Comparison of ENCODE assay signal across 18 mouse cellular contexts in genomic region chr14:73123381-73123780, GRCm38 (mm10). TPM values are rescaled to one million over a fixed set of nuclear protein-coding genes. Genes with fewer than 3 reads are reported as not detected.
DNase-seq lines count a peak whose midpoint lies in the region; ATAC-seq and TF ChIP-seq lines count a peak whose summit lies in the region.
"Had no signal": no experiment of that assay in that cellular context is flagged by ENCODE, and none has a peak within 500 bp of the region (broad histone marks: within the 10 kb centered on the region; RNA-seq: fewer than 3 reads in every experiment).

No protein-coding gene starts in this region.

- no peaks in the 10 kb centered on the region for H3K36me3 ChIP-seq in kidney, adult 2 months (ENCODE audit: control insufficient read depth, insufficient read depth, low read length)
- no peaks in the 10 kb centered on the region for H3K36me3 ChIP-seq in liver, embryonic 12.5 days
- H3K36me3 ChIP-seq: midbrain, embryonic 12.5 days had no signal

- no peaks in the 10 kb centered on the region for H3K4me1 ChIP-seq in kidney, adult 2 months (ENCODE audit: control insufficient read depth, insufficient read depth, low read length)
- peaks cover 43% of the 10 kb centered on the region for H3K4me1 ChIP-seq in liver, embryonic 12.5 days

- ATAC-seq in liver, embryonic 12.5 days, result no peak
- ATAC-seq: forebrain, embryonic 16.5 days; hindbrain, postnatal 0 days; Patski had no signal

- peak overlapping the region; percentile 34 for H3K4me2 ChIP-seq in liver, embryonic 12.5 days
- H3K4me2 ChIP-seq: lung, embryonic 14.5 days; midbrain, embryonic 12.5 days had no signal

- H3K9me3 ChIP-seq in liver, embryonic 12.5 days (replicated peaks), result no peaks in the 10 kb centered on the region
- H3K9me3 ChIP-seq: midbrain, embryonic 12.5 days had no signal

- H3K4me3 ChIP-seq in kidney, adult 2 months (ENCODE audit: insufficient read depth, low read depth, low read length), result no peak overlapping the region
- no peak overlapping the region for H3K4me3 ChIP-seq in liver, embryonic 12.5 days
- H3K4me3 ChIP-seq: erythroblast, embryonic 14.5 days; midbrain, embryonic 12.5 days had no signal

- no peak overlapping the region for H3K9ac ChIP-seq in liver, embryonic 12.5 days
- H3K9ac ChIP-seq: lung, embryonic 14.5 days; midbrain, embryonic 12.5 days had no signal

- TF ChIP-seq CTCF in kidney, adult 2 months (conservative IDR thresholded peaks at IDR 0.05; ENCODE audit: insufficient read depth, insufficient read length, low read depth, low read length), result no peak

- H3K27me3 ChIP-seq in kidney, adult 2 months (replicated peaks; ENCODE audit: control insufficient read depth, insufficient read depth, low read length), result no peaks in the 10 kb centered on the region
- no peaks in the 10 kb centered on the region for H3K27me3 ChIP-seq in liver, embryonic 12.5 days (replicated peaks)
- H3K27me3 ChIP-seq: midbrain, embryonic 12.5 days; Patski had no signal

- no peak for TF ChIP-seq POLR2A in kidney, adult 2 months (IDR thresholded peaks at IDR 0.05; ENCODE audit: low read depth, low read length)

- peak overlapping the region; percentile 37; the same call in 1 of the 2 replicates for H3K27ac ChIP-seq in kidney, adult 2 months (ENCODE audit: insufficient read depth, low read depth, low read length)
- no peak overlapping the region for H3K27ac ChIP-seq in liver, embryonic 12.5 days
- H3K27ac ChIP-seq: hindbrain, postnatal 0 days; midbrain, embryonic 12.5 days had no signal

- WGBS in kidney, adult 2 months, result 88% methylated on average over 9 of the region's 9 CpGs
- WGBS in liver, embryonic 12.5 days (ENCODE audit: insufficient replicate concordance), result 36% methylated on average over 9 of the region's 9 CpGs

- DNase-seq in kidney, adult 2 months, result no peak
- no peak for DNase-seq in kidney, postnatal 10 days
- DNase-seq in thymus, postnatal 4 days, result peak; percentile 33
- DNase-seq in thymus, postnatal 25 days, result no peak
- DNase-seq in right cerebral cortex, postnatal 10 days (ENCODE audit: low spot score in 2 of 2), result no peak
- DNase-seq in natural killer cell, adult 2 months (ENCODE audit: low spot score in 2 of 2), result no peak
- no peak for DNase-seq in ovary, postnatal 36 days (ENCODE audit: low spot score)
- DNase-seq: cerebellum, adult 8-10 months; heart, postnatal 10 days; layer of hippocampus, adult 9-11 months; lung, embryonic 14.5 days; right cerebral cortex, postnatal 4 days had no signal

RNA-seq across cellular contexts. Expression of gene Rcbtb2, which starts 0.5 kb away (rescaled TPM):
- polyA plus RNA-seq in kidney, adult 2 months (2012; rRNA removed), result 32.3 and 33.2 TPM in 2 replicates
- 27.9 and 28.9 TPM in 2 replicates for polyA plus RNA-seq in liver, embryonic 12.5 days (2016; fragmentation: Nextera tagmentation; extraction: Ambion mirVana)
